Mouse (Mus musculus) MEL (cell line): ENCODE data around the gene Rhbdl1.

Source experiments
- CTCF ChIP-seq, 3 experiments: IDR thresholded peaks in 2 of 3; conservative IDR thresholded peaks in 1 of 3; 2 replicates each; pipeline ENCODE4 v1.5.1; 2011 to 2012; ENCODE audit warnings: low read length in 3 of 3, low read depth in 2 of 3, mild to moderate bottlenecking in 2 of 3, improper control_type of control experiment in 1 of 3, inconsistent platforms in 1 of 3, mixed read lengths in 1 of 3, moderate library complexity in 1 of 3; ENCODE audit not compliant: control insufficient read depth in 1 of 3, insufficient read depth in 1 of 3, poor library complexity in 1 of 3, severe bottlenecking in 1 of 3
- GABPA ChIP-seq: IDR thresholded peaks from 2 replicates; pipeline ENCODE4 v1.6.1; 2012; ENCODE audit warnings: low read depth, mild to moderate bottlenecking, inconsistent platforms, low read length, improper control_type of control experiment, moderate library complexity
- NELFE ChIP-seq: IDR thresholded peaks from 2 replicates; pipeline ENCODE4 v1.6.1; 2011; ENCODE audit warnings: low read depth, low read length, improper control_type of control experiment
- ZKSCAN1 ChIP-seq: IDR thresholded peaks from 2 replicates; pipeline ENCODE4 v1.6.1; 2012; ENCODE audit warnings: low read depth, mild to moderate bottlenecking, inconsistent platforms, low read length, improper control_type of control experiment, moderate library complexity
- ZMIZ1 ChIP-seq: IDR thresholded peaks from 2 replicates; pipeline ENCODE4 v1.6.1; 2012; ENCODE audit warnings: low read depth, mild to moderate bottlenecking, inconsistent platforms, low read length, improper control_type of control experiment, moderate library complexity

DNA sequence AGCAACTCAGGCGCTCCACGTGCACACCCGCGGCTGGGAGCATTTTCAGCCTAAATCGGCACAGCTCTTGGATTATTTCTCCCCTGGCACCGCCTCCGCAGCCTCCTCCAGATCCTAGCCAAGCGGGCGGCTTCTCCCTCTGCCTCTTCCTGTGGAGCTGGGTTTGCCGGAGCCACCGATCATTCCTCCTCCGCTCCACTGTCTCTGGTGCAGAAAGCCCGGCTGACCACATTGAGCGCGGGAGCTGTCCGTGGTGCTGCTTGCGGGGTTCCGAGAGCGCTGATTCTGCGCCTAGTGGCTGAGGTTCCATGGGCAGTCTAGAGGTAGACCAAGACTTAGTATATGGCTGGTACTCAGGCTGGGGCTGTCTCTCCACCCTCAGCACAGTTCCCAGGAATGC is 23.6 kb downstream of the Rhbdl1 start:
- 0 out of 6 replicates have a peak, but pooled peaks of 1 of the 3 experiments have one; percentile 12 for TF ChIP-seq CTCF (IDR thresholded peaks at IDR 0.05 in 2 of 3, conservative IDR thresholded peaks at IDR 0.05 in 1 of 3; ENCODE audit: control insufficient read depth in 1 of 3, insufficient read depth in 1 of 3, low read depth in 2 of 3, low read length in 3 of 3, poor library complexity in 1 of 3, severe bottlenecking in 1 of 3)
- TF ChIP-seq ZKSCAN1 = no peak
- no peak for TF ChIP-seq NELFE
- no peak for TF ChIP-seq GABPA
- TF ChIP-seq ZMIZ1 = no peak
